8 mouse cellular contexts compared by ENCODE assay signal in genomic region chr3:153501333-153501877, GRCm38 (mm10).
DNase-seq lines count a peak whose midpoint lies in the region; ATAC-seq and TF ChIP-seq lines count a peak whose summit lies in the region.

No protein-coding gene starts in this region.

- peak; percentile 77 for TF ChIP-seq CTCF in midbrain, postnatal 0 days (IDR thresholded peaks at IDR 0.05)
- TF ChIP-seq CTCF in testis, adult 2 months (IDR thresholded peaks at IDR 0.05; ENCODE audit: control insufficient read depth, insufficient read depth, insufficient replicate concordance, low read depth, low read length) = peak; percentile 68; the same call in 1 of the 2 replicates

- H3K27me3 ChIP-seq in intestine, embryonic 14.5 days (replicated peaks; ENCODE audit: control insufficient read depth, insufficient read depth, low read length) = no peaks in the 10 kb centered on the region
- no peaks in the 10 kb centered on the region for H3K27me3 ChIP-seq in intestine, embryonic 16.5 days (replicated peaks; ENCODE audit: control insufficient read depth, insufficient read depth, low read length)
- H3K27me3 ChIP-seq in hindbrain, embryonic 14.5 days (ENCODE audit: control insufficient read depth, insufficient read depth, low read length) = no peaks in the 10 kb centered on the region
- H3K27me3 ChIP-seq in midbrain, postnatal 0 days (ENCODE audit: insufficient read depth, low read length) = no peaks in the 10 kb centered on the region
- no peaks in the 10 kb centered on the region for H3K27me3 ChIP-seq in testis, adult 2 months (ENCODE audit: control insufficient read depth, insufficient read depth, low read length)

- H3K4me1 ChIP-seq in intestine, embryonic 14.5 days (replicated peaks; ENCODE audit: control insufficient read depth, insufficient read depth, low read length) = no peaks in the 10 kb centered on the region
- H3K4me1 ChIP-seq in intestine, embryonic 16.5 days (ENCODE audit: control insufficient read depth, insufficient read depth, low read length) = no peaks in the 10 kb centered on the region
- H3K4me1 ChIP-seq in hindbrain, embryonic 14.5 days (replicated peaks; ENCODE audit: control insufficient read depth, insufficient read depth, low read length) = 0 out of 2 replicates have a peak, but pooled peaks cover 10% of the 10 kb centered on the region
- H3K4me1 ChIP-seq in midbrain, postnatal 0 days (ENCODE audit: insufficient read depth, low read length) = no peaks in the 10 kb centered on the region
- H3K4me1 ChIP-seq in testis, adult 2 months (ENCODE audit: control insufficient read depth, insufficient read depth, low read length) = no peaks in the 10 kb centered on the region

- H3K36me3 ChIP-seq in intestine, embryonic 14.5 days (ENCODE audit: control insufficient read depth, insufficient read depth, low read length) = 0 out of 2 replicates have a peak, but pooled peaks cover 3% of the 10 kb centered on the region
- no peaks in the 10 kb centered on the region for H3K36me3 ChIP-seq in intestine, embryonic 16.5 days (ENCODE audit: control insufficient read depth, insufficient read depth, low read length)
- H3K36me3 ChIP-seq in hindbrain, embryonic 14.5 days (replicated peaks; ENCODE audit: control insufficient read depth, insufficient read depth) = no peaks in the 10 kb centered on the region
- H3K36me3 ChIP-seq in midbrain, postnatal 0 days (ENCODE audit: insufficient read depth, low read length) = no peaks in the 10 kb centered on the region
- H3K36me3 ChIP-seq in testis, adult 2 months (ENCODE audit: control insufficient read depth, insufficient read depth, low read length) = no peaks in the 10 kb centered on the region

- WGBS in intestine, embryonic 14.5 days = 58% methylated on average over 3 of the region's 3 CpGs
- WGBS in intestine, embryonic 16.5 days = 64% methylated on average over 3 of the region's 3 CpGs
- 52% methylated on average over 3 of the region's 3 CpGs for WGBS in hindbrain, embryonic 14.5 days
- 68% methylated on average over 3 of the region's 3 CpGs for WGBS in midbrain, postnatal 0 days

- intact Hi-C loops in left cerebral cortex, postnatal 14 days (cut with DNase I) = loop anchor here (10.0 kb wide), 1 partner anchor 153 kb away; no protein-coding TSS in a partner anchor

- DNase-seq in intestine, embryonic 14.5 days (ENCODE audit: low spot score) = peak; percentile 79
- DNase-seq in adrenal gland, postnatal 14 days = peak; percentile 90
- peak; percentile 42 for DNase-seq in embryo, embryonic 11.5 days (ENCODE audit: low read depth, low spot score)
- peak; percentile 71 for DNase-seq in hindbrain, embryonic 14.5 days (ENCODE audit: low spot score)
- DNase-seq in left cerebral cortex, postnatal 14 days (ENCODE audit: low spot score in 2 of 2) = peak; percentile 69 to 81
- peak; percentile 80 for DNase-seq in midbrain, postnatal 0 days (ENCODE audit: low spot score)

- ATAC-seq in intestine, embryonic 14.5 days (replicated peaks; ENCODE audit: low FRiP score, low TSS enrichment, low read depth) = no peak
- no peak for ATAC-seq in intestine, embryonic 16.5 days
- no peak for ATAC-seq in hindbrain, embryonic 14.5 days (ENCODE audit: low FRiP score)
- no peak for ATAC-seq in midbrain, postnatal 0 days (ENCODE audit: low FRiP score)

- no peak overlapping the region for H3K9ac ChIP-seq in intestine, embryonic 14.5 days (ENCODE audit: low read length)
- H3K9ac ChIP-seq in intestine, embryonic 16.5 days (ENCODE audit: low read depth, low read length) = no peak overlapping the region
- H3K9ac ChIP-seq in hindbrain, embryonic 14.5 days = no peak overlapping the region
- no peak overlapping the region for H3K9ac ChIP-seq in midbrain, postnatal 0 days (replicated peaks; ENCODE audit: low read length, poor library complexity, severe bottlenecking)

- H3K4me2 ChIP-seq in intestine, embryonic 14.5 days (ENCODE audit: low read length) = no peak overlapping the region
- no peak overlapping the region for H3K4me2 ChIP-seq in intestine, embryonic 16.5 days (ENCODE audit: low read depth, low read length)
- no peak overlapping the region for H3K4me2 ChIP-seq in hindbrain, embryonic 14.5 days (replicated peaks)
- no peak overlapping the region for H3K4me2 ChIP-seq in midbrain, postnatal 0 days (ENCODE audit: low read depth, low read length, poor library complexity, severe bottlenecking)

- no peak overlapping the region for H3K4me3 ChIP-seq in intestine, embryonic 14.5 days (ENCODE audit: low read depth, low read length)
- no peak overlapping the region for H3K4me3 ChIP-seq in intestine, embryonic 16.5 days (ENCODE audit: low read length)
- H3K4me3 ChIP-seq in hindbrain, embryonic 14.5 days (replicated peaks; ENCODE audit: low read length) = no peak overlapping the region
- no peak overlapping the region for H3K4me3 ChIP-seq in midbrain, postnatal 0 days (ENCODE audit: low read depth, low read length)
- no peak overlapping the region for H3K4me3 ChIP-seq in testis, adult 2 months (ENCODE audit: control insufficient read depth, low read depth, low read length)

- no peak overlapping the region for H3K27ac ChIP-seq in intestine, embryonic 14.5 days (ENCODE audit: low read depth)
- H3K27ac ChIP-seq in intestine, embryonic 16.5 days (ENCODE audit: low read length) = no peak overlapping the region
- H3K27ac ChIP-seq in hindbrain, embryonic 14.5 days = no peak overlapping the region
- H3K27ac ChIP-seq in midbrain, postnatal 0 days (ENCODE audit: low read depth, low read length) = no peak overlapping the region
- H3K27ac ChIP-seq in testis, adult 2 months (ENCODE audit: control insufficient read depth, insufficient read depth, low read depth, low read length) = no peak overlapping the region

- no peak for TF ChIP-seq POLR2A in testis, adult 2 months (IDR thresholded peaks at IDR 0.05; ENCODE audit: control insufficient read depth, low read depth, low read length)

- H3K9me3 ChIP-seq in intestine, embryonic 14.5 days (ENCODE audit: control insufficient read depth, low read length) = no peaks in the 10 kb centered on the region
- no peaks in the 10 kb centered on the region for H3K9me3 ChIP-seq in intestine, embryonic 16.5 days (ENCODE audit: control insufficient read depth, low read length)
- no peaks in the 10 kb centered on the region for H3K9me3 ChIP-seq in hindbrain, embryonic 14.5 days (ENCODE audit: control insufficient read depth, low read length)
- H3K9me3 ChIP-seq in midbrain, postnatal 0 days (ENCODE audit: low read length) = no peaks in the 10 kb centered on the region
